Mouse (Mus musculus) urinary bladder, postnatal 10 days (tissue): ENCODE data around the gene Rps11.
"Not testable (repeated sequence)": the region's sequence is repeated elsewhere in the genome, so short reads cannot be mapped to it uniquely, and the experiment has no call there.

Source experiments
- DNase-seq: peaks from one replicate; pipeline ENCODE4 v3.0.0; 2022; ENCODE audit warnings: low spot score

Gene Rps11

DNA sequence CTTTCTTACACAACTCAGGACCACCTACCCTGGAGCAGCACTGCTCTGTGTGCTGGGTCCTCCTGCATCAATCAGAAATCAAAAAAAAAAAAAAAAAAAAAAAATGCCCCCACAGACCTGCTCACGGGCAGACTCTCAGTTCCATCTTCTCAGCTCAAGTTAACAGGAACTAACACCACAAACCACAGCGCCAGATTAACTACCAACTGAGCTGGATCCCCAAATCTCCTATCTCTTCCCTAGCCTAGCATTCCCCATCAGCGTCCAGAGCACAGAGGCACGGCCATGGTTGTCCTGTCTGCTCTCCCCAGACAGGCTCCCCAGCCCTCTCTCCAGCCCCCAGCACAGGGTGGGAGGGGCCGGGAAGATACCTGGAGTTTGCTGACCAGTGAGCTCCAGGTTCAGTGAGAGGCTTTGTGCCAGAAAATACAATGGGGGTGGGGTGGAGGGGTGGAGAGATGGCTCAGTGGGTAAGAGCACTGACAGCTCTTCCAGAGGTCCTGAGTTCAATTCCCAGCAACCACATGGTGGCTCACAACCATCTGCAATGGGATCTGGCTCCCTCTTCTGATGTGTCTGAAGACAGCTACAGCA lies 17.1 kb downstream of the Rps11 start:
- no peak for DNase-seq

- no peak for DNase-seq
These were observed 17.8 kb downstream of the Rps11 start for GRCm38 (mm10) chr7:45106441-45106840.

- no peak for DNase-seq
These were observed 18.7 kb downstream of the Rps11 start for GRCm38 (mm10) chr7:45105491-45105890.

DNA sequence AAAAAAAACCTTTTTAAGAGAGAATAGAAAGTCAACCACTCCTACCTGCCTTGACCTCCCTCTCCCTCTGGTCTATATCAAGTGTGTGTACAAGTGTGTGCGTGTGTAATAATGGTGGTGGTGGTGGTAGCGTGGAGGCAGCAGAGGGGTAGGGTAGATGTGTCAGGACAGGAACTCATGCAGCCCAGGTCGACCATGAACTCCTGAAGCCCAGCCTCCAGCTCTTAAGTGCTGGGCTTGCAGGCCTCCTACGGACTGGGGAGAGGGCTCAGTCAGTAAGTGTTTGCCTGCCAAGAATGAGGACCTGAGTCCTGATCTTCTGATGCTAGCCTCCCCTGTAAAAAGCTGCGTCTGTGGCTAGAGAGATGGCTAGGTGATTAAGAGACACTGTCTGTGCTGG lies 19.3 kb downstream of the Rps11 start:
- no peak for DNase-seq

DNA sequence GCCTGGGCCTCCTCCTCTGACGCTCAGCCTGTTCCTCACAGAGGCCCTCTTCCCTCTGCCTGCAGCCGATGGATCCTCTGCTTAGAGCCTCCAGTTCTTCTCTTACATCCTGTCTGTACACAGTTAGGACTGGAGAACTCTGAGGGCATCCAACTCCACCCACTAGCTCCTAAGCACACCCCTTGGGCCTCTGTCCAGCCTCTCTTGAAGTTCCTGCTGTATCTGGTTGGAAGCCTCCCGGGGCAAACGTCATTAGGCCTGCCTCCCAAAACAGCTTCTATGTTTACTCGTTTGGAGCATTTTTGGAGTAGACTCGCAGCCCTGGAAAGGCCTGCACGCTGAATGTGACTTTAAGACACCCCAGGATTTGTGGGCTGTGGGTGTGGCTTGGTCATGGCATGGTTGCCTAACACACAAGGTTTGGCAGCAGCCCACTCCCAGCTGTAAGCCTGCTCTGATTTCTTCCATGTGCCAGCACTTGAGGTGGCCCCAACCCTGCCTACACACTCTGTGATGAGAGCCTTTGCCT lies 20.5 kb downstream of the Rps11 start, which contains the start of gene Fcgrt:
TSS of gene Fcgrt (minus strand) at position 200 of the 529 bp plus-strand sequence.
- DNase-seq = peak; percentile 66

DNA sequence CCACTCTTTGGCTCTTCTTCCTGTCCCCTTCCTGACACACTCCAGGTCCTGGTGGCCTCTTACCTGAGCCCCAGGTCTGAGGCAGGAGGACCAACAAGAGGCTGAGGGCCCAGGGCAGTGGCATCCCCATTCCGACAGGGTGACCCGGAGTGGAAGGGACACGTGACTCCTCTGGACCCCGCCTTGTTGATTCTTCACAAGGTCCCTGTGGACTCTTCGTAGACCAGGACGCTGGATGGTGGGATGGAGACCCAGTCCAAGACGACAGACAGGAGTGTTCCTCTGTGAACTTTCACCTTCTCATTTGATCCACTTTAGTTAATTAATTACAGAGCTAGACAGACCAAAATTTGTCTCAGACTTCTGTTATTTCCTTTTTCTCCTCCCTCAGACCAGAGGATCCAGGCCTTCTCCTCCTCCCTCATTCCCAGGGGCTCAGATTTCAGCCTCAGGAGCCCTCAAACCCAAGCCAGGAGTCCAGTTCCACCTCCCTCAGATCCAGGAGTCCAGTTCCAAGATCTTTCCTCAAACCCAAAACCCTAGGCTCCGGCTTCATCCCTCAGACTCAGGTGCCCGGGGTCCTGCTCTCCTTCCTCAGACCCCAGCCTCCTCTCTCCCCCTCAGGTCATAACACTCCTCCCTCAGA lies 21.2 kb downstream of the Rps11 start:
- DNase-seq = no peak

DNA sequence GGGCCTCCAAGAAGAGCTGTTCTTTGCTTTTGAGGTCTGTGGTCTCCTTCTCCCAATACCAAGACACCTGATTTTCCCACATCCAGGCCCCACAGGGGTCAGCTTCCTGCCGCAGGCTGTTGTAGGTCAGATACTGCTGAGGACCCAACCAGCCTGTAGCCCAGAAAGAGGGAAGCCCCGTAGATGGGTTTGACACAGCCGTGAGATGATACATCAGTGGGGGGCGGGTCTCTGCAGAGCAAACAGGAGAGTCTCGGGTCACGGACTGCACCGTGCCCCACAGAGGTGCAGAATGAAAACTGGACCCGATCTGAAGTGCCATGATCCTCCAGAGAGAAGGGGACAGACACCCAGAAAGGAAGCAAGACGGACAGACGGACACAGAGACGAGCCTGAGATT lies 21.8 kb downstream of the Rps11 start:
- no peak for DNase-seq

DNA sequence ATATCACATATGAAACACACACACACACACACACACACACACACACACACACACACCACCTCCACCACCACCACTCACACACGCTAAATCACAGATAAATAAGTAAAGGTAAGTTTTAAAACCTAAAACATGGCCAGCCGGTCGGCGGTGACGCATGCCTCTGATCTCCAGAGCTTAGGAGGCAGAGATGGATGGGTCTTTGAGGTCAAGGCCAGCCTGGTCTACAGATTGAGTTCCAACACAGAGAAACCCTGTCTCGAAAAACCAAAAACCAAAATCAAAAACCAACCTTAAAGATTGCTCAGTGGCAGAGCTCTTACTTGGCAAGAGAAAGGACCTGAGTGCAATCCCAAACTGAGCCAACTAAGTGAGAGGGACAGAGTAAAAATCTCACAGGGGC lies 24.2 kb downstream of the Rps11 start:
- DNase-seq = no peak

DNA sequence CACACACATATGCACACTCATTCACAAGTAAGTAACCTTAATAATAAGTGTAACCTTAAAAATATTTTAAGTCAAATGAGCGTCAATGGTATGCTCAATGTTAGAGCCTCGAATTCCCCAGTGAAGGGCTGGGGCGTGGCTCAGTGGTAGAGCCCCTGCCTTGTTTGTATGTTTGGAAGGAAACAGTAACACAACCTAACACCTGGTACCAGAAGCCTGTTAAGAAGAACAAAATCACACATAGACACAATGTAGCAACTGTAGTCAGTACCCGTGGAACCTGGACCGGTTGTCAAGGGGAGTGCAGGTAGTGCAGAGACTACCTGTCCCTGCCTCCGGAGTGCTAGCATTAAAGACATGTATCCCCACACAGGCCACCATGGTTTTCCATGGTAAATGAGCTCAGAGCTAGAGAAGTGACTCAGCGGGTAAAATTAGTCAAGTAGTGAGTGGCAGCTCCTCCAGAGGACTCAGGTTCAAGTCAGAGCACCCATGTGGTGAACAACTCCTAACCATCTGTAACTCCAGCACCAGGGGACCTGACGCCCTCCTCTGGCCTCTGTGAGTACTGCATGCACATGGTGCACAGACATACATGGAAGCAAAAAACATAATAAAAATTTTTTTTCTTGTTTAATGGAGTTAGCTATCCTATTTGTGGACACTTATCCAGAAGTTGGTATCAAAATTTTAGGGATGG lies 25.5 kb downstream of the Rps11 start:
- DNase-seq = no peak

DNA sequence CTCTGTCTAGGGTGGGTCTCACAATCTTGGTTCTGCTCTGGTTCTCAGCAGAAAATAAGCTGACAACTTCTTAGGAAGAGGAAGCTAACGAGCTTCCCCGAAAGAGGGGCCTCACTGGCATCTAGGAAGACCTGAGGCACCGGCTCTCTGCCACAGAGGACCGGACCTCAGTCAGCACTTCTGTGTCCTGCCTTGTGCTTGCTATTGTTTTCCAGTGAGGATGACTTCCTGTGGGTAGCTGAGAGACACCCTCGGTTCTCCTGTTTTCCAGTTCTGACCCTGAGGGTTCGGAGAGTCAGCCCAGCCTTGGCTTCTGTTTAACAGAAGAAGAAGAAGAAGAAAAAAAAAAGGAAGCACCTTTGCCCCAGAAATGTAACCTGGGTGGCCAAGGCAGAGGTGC lies 26.8 kb downstream of the Rps11 start:
- no peak for DNase-seq

- not testable (repeated sequence) for DNase-seq
These were observed 28.3 kb downstream of the Rps11 start for GRCm38 (mm10) chr7:45095965-45096364.

GRCm38 (mm10) chr7:45095367-45095766 lies 28.9 kb downstream of the Rps11 start:
- DNase-seq = no peak

DNA sequence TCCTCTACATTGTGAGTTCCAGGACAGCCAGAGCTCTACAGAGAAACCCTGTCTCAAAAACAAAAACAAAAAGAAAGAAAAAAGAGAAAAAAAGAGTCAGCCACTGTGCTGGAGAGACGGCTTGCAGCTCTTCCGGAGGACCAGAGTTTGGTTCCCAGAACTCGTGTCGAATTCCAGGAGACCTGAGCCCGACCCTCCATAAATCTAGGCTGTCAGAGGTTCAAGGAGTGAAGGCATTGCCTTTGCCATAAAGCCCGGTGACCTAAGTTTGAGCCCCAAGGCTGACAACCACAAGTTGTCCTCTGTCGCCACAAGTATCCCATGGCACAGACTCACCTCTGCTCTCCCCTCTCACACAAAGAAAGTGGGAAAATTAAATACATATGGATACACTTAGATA lies 30.1 kb downstream of the Rps11 start:
- DNase-seq = no peak

GRCm38 (mm10) chr7:45093516-45093905 lies 30.7 kb downstream of the Rps11 start:
- no peak for DNase-seq

GRCm38 (mm10) chr7:45092828-45093515 lies 31.3 kb downstream of the Rps11 start:
- DNase-seq = no peak

GRCm38 (mm10) chr7:45092048-45092447 lies 32.2 kb downstream of the Rps11 start, which contains the start of gene Rcn3:
Gene Rcn3, minus strand, starts transcription at chr7:45092221.
- DNase-seq = peak; percentile 67

DNA sequence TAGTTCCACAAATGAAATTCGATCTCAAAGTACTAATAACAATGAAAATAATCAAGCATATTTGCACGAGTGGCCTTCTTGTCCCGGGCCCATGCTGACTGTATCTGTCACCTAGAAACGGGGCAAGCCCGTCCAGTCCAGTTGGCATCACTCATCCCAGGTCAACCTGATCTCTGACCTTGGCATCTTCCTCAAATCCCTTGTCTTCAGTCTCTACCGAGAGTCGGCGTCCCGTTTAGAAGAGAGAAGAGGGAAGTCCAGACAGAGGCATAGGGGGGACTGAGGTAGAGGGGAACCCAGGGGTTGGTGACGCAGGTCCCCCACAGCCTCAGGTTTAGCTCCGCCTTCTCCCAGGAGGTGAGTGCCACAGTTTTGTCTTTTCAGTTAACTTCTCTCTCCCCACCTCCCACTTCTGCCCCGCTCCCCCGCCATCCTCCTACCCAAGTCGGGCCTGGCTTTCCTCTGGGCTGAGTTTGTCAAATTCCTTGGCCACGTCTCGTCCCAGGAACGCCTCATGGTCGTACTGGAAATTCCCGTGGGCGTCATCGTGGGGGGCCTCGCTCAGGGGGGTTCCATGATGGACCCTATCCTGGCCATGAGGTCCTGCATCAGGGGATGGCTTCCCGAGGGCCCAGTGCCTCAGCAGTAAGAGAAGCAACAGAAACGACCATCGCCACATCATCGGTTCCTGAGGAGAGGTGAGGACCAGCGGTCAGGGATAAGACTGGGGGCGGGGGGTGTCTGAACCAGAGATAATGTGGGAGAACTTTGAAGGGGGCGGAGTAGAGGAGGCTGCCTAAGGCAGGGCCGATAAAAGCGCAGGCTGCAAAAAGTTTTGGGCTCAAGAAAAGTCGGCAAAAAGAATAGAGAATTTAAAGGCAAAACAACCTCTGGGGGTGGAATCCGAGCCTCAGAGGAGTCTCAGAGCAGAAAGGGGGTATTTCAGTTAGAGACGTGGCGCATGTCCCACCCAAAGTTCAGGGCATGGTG lies 32.9 kb downstream of the Rps11 start:
- no peak for DNase-seq

- no peak for DNase-seq
These were observed 33.8 kb downstream of the Rps11 start for GRCm38 (mm10) chr7:45090251-45090977.

GRCm38 (mm10) chr7:45088597-45088996 lies 35.6 kb downstream of the Rps11 start:
- DNase-seq = no peak

- no peak for DNase-seq
These were observed 38.2 kb downstream of the Rps11 start for GRCm38 (mm10) chr7:45086084-45086483.
